Mouse (Mus musculus) liver, postnatal 0 days (tissue): ENCODE measurements at regions not wholly inside any gene's neighbourhood (a gene's known extent, or its start where the extent isn't known, plus 50 kb on each side); places are given as distances from the start of the nearest gene placed in this dataset.

Experiments used
- ATAC-seq: fragments of 200-750 bp; cut with Nextera tagmentation; 2 replicates; pipeline ENCODE4 v1.8.0; 2017; ENCODE audit warnings: mild to moderate bottlenecking, moderate library complexity
- DNase-seq: peaks from one replicate; pipeline ENCODE4 v3.0.0-alpha.2; 2016
- H3K27ac ChIP-seq: fragments of 300-500 bp; sonication (generic); 2 replicates; pipeline ENCODE4 v1.5.1; 2014; ENCODE audit warnings: antibody characterized with exemption, moderate library complexity, mild to moderate bottlenecking, low read depth
- H3K27me3 ChIP-seq: fragments of 300-500 bp; sonication (generic); 2 replicates; pipeline ENCODE4 v1.6.1; 2014; ENCODE audit warnings: low read length, control low read depth, mixed read lengths; ENCODE audit not compliant: insufficient read depth
- H3K36me3 ChIP-seq: fragments of 300-500 bp; sonication (generic); replicated peaks from 2 replicates; pipeline ENCODE4 v1.6.1; 2014; ENCODE audit warnings: mild to moderate bottlenecking, control low read depth, low read length, moderate library complexity, mixed read lengths; ENCODE audit not compliant: insufficient read depth
- H3K4me1 ChIP-seq: fragments of 300-500 bp; sonication (generic); 2 replicates; pipeline ENCODE4 v1.6.1; 2014; ENCODE audit warnings: antibody characterized with exemption, mild to moderate bottlenecking, control low read depth; ENCODE audit not compliant: insufficient read depth
- H3K4me2 ChIP-seq: fragments of 300-500 bp; sonication (generic); 2 replicates; pipeline ENCODE4 v1.6.1; 2014; ENCODE audit warnings: low read depth, mild to moderate bottlenecking, low read length, moderate library complexity, mixed read lengths
- H3K4me3 ChIP-seq: fragments of 300-500 bp; sonication (generic); 2 replicates; pipeline ENCODE4 v1.5.1; 2014; ENCODE audit warnings: low read depth, low read length
- H3K9ac ChIP-seq: fragments of 300-500 bp; sonication (generic); replicated peaks from 2 replicates; pipeline ENCODE4 v1.6.1; 2014; ENCODE audit warnings: mild to moderate bottlenecking, moderate library complexity
- H3K9me3 ChIP-seq: fragments of 300-500 bp; sonication (generic); 2 replicates; pipeline ENCODE4 v1.6.1; 2016; ENCODE audit warnings: mild to moderate bottlenecking, control low read depth, low read length, mixed read lengths
- CTCF ChIP-seq: sonication (generic); IDR thresholded peaks from 2 replicates; pipeline ENCODE4 v1.5.1; 2016; ENCODE audit warnings: antibody characterized with exemption, low read depth
- EP300 ChIP-seq: IDR thresholded peaks from 2 replicates; pipeline ENCODE4 v1.6.1; 2016; ENCODE audit warnings: antibody characterized with exemption, low read depth, mild to moderate bottlenecking
- WGBS: fragments of 180-500 bp; shearing (Covaris S2); extraction: QIAGEN DNeasy Blood & Tissue Kit; methylation state at CpG from one replicate; pipeline ENCODE4 v1.1.7; 2014; ENCODE audit not compliant: insufficient replicate concordance; 5-methylcytosine and 5-hydroxymethylcytosine counted together

DNA sequence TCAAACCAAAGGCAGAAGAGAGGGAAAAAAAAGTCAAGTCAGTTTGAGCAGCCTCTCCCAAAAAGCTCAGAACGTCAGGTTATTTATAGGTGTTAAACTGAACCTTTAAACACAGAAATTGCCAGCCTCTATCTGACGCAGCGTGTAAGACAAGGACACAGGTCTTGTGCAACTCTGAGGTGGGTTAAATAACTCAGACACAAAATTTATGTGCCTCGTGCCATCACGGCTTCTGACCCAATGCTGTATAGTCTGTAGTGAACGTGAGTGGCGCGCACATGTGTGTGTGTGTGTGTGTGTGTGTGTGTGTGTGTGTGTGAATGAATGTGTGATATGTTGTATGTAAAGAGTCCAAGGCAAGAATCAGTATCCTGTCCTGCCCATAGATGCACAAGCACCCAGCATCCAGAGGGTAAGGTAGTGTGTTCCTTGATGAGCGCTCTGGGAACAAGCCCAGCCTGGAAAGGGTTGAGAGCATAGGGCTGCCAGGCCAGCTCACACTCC is 172.8 kb downstream of the Efnb2 start:
- Histone ChIP-seq H3K9me3 (no peaks in the 10 kb centered on the region), H3K4me1 (peaks cover 4% of the 10 kb centered on the region; the same call in 1 of the 2 replicates), H3K27ac (no peak overlapping the region), H3K4me2 (no peak overlapping the region), H3K36me3 (no peaks in the 10 kb centered on the region), H3K27me3 (no peaks in the 10 kb centered on the region; the same call in 1 of the 2 replicates), H3K4me3 (no peak overlapping the region), H3K9ac (no peak overlapping the region)
- DNase-seq = no peak
- TF ChIP-seq CTCF (no peak), EP300 (no peak)
- ATAC-seq = no peak
- 56% methylated on average over 9 of the region's 9 CpGs for WGBS

DNA sequence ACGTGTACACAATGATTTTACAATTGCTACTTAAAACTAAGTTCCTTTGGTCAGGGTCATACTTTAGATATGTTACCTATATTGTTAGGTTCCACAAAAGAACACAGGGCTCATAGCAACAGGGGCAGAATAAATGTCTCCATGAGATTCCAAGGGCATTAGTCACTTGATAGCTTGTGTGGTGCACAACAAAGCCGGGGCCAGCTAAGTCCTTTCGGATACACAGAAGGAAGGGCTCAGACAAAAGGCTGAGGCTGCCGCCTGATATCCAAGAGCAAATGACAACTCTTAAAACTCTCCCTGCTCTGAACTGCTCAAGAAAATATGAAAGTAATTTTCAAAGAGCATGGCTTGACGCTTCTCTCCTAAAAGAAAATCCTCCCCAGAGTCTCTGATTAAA is 173.3 kb downstream of the Efnb2 start:
- Histone ChIP-seq H3K4me3 (no peak overlapping the region), H3K9me3 (no peaks in the 10 kb centered on the region), H3K36me3 (no peaks in the 10 kb centered on the region), H3K27ac (no peak overlapping the region), H3K9ac (no peak overlapping the region), H3K4me2 (no peak overlapping the region), H3K27me3 (no peaks in the 10 kb centered on the region; the same call in 1 of the 2 replicates), H3K4me1 (peaks cover 4% of the 10 kb centered on the region; the same call in 1 of the 2 replicates)
- no peak for TF ChIP-seq EP300
- no peak for TF ChIP-seq CTCF
- ATAC-seq = no peak
- WGBS = 61% methylated on average over 5 of the region's 5 CpGs
- DNase-seq = no peak

- H3K4me2 ChIP-seq = no peak overlapping the region
- H3K4me1 ChIP-seq = peaks cover 4% of the 10 kb centered on the region; the same call in 1 of the 2 replicates
- ATAC-seq = no peak
- H3K27ac ChIP-seq = no peak overlapping the region
- H3K9ac ChIP-seq = no peak overlapping the region
- no peaks in the 10 kb centered on the region for H3K36me3 ChIP-seq
- TF ChIP-seq EP300 = no peak
- TF ChIP-seq CTCF = no peak
- 83% methylated on average over 3 of the region's 3 CpGs for WGBS
- DNase-seq = no peak
- no peaks in the 10 kb centered on the region; the same call in 1 of the 2 replicates for H3K27me3 ChIP-seq
- H3K9me3 ChIP-seq = no peaks in the 10 kb centered on the region
- H3K4me3 ChIP-seq = no peak overlapping the region
Observed at GRCm38 (mm10) chr8:8486866-8487265, 174.2 kb downstream of the Efnb2 start.

DNA sequence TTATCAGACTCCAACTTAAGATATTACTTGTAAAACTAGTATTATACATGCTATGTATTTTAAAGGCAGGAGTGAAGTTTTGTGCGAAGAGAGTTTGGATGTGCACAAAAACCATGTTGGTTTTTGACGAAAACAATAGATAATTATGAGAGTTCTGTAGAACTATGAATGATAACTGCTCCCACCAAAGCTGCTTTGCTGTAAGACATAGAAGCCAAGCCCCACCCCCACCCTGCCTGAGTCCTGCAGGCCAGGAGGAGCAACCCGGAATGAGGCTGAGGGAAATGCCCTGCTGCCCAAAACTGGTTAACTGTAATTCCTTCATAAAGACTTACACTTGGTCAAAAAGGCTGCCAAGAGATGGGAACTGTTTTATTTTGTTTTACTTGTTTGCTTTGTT is 175.8 kb downstream of the Efnb2 start:
- peaks cover 4% of the 10 kb centered on the region; the same call in 1 of the 2 replicates for H3K4me1 ChIP-seq
- WGBS = 68% methylated on average over 3 of the region's 3 CpGs
- ATAC-seq (no peak), DNase-seq (no peak)
- no peak overlapping the region for H3K9ac ChIP-seq
- no peaks in the 10 kb centered on the region for H3K36me3 ChIP-seq
- TF ChIP-seq CTCF = no peak
- no peak for TF ChIP-seq EP300
- no peak overlapping the region for H3K27ac ChIP-seq
- H3K4me3 ChIP-seq = no peak overlapping the region
- H3K27me3 ChIP-seq = no peaks in the 10 kb centered on the region; the same call in 1 of the 2 replicates
- H3K4me2 ChIP-seq = no peak overlapping the region
- no peaks in the 10 kb centered on the region for H3K9me3 ChIP-seq

- Histone ChIP-seq H3K27ac (no peak overlapping the region), H3K4me3 (no peak overlapping the region), H3K36me3 (no peaks in the 10 kb centered on the region), H3K9me3 (no peaks in the 10 kb centered on the region), H3K4me1 (peaks cover 4% of the 10 kb centered on the region; the same call in 1 of the 2 replicates), H3K9ac (no peak overlapping the region), H3K27me3 (no peaks in the 10 kb centered on the region; the same call in 1 of the 2 replicates), H3K4me2 (no peak overlapping the region)
- ATAC-seq = no peak
- TF ChIP-seq CTCF (no peak), EP300 (no peak)
- DNase-seq = no peak
- WGBS = 61% methylated on average over 8 of the region's 8 CpGs
Observed at GRCm38 (mm10) chr8:8484546-8484945, 176.5 kb downstream of the Efnb2 start.

DNA sequence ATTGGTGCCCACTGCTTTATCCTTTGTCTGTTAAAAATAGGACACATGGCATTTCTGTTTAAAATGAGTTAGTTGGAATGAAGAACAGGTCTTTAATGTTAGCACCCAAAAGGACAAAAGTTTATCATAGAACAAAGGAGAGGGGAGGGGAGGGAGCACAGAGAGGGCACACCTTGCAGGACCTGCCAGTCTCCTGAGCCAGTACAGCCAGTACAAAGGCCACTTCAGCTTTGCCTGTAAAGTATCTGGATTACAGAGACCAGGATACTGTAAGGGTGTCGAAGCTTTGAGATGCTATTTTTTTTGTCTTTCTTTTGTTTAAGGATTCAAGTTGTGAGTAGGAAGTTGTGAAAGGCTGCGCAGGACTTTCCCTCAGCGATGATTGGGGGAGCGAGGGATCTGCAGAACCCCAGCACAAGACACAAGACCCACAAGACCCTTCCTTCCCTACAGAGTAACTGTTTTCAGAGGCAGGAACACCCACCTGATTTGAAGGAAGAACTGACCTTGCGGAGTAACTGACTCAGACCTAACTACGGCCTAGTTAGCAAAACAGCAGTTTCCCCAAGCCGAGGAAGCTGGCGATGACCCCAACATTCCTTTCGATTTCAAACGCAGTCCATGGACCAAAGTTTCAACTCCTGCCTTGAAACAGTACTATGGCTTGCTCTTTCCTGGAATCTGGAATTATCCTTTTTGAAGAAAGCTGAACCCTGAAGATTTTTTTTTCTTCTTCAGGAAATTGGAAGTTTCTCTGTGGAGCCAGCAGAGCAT is 178.1 kb downstream of the Efnb2 start:
- TF ChIP-seq EP300 (no peak), CTCF (no peak)
- DNase-seq = no peak
- no peak overlapping the region for H3K4me2 ChIP-seq

More for the DNA sequence above, 178.1 kb downstream of the Efnb2 start:
- H3K9ac ChIP-seq = no peak overlapping the region
- no peak overlapping the region for H3K27ac ChIP-seq
- no peaks in the 10 kb centered on the region for H3K27me3 ChIP-seq
- no peaks in the 10 kb centered on the region for H3K9me3 ChIP-seq
- no peaks in the 10 kb centered on the region for H3K4me1 ChIP-seq
- no peak overlapping the region for H3K4me3 ChIP-seq
- no peaks in the 10 kb centered on the region for H3K36me3 ChIP-seq
- ATAC-seq = no peak
- 67% methylated on average over 10 of the region's 10 CpGs for WGBS
